Mouse (Mus musculus) frontal cortex, adult (tissue): Measurements from ENCODE around the gene Krt90.
"Not testable (repeated sequence)": the region's sequence is repeated elsewhere in the genome, so short reads cannot be mapped to it uniquely, and the experiment has no call there.

Experiments
- ATAC-seq: cut with Nextera tagmentation; 2 replicates; pipeline ENCODE4 v1.9.2; 2017; ENCODE audit warnings: mild to moderate bottlenecking, moderate library complexity, mixed read lengths; ENCODE audit not compliant: low TSS enrichment

The Krt90 gene

GRCm38 (mm10) chr15:101517161-101517560 lies 45.6 kb downstream of the Krt90 start, which contains the start of gene Gm49425:
TSS of gene Gm49425 (minus strand) at chr15:101517261.
- not testable (repeated sequence) for ATAC-seq

DNA sequence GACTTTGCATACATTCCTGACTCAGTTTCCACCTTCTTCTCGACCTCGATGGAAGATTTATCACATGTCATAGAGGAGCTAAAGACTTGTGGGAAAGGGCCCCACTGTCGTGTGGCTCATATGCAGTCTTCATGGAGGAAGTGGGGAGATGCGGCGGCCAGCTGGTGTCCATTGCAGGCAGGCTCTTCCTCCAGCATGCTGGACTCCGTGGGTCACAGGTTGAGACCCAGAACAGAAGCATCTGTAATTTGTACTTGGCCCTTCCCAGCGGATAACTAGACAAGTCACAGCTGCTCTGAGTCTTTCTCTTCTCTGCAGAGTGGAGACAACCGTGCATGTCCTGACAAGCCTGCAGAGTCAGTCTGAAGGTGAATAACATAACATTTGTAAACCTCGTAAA lies 54.5 kb downstream of the Krt90 start:
- no peak for ATAC-seq

GRCm38 (mm10) chr15:101506896-101507758 lies 55.6 kb downstream of the Krt90 start:
- ATAC-seq: no peak
